Comparison of ENCODE assay signal across 28 mouse cellular contexts in genomic region chr5:119317617-119318016, GRCm38 (mm10).
DNase-seq lines count a peak whose midpoint lies in the region; ATAC-seq and TF ChIP-seq lines count a peak whose summit lies in the region.
"Had no signal": no experiment of that assay in that cellular context is flagged by ENCODE, and none has a peak within 500 bp of the region (broad histone marks: within the 10 kb centered on the region; RNA-seq: fewer than 3 reads in every experiment).

No protein-coding gene starts in this region.

- WGBS in embryonic facial prominence, embryonic 14.5 days: 58% methylated on average over 11 of the region's 11 CpGs

- H3K36me3 ChIP-seq in embryonic facial prominence, embryonic 14.5 days (ENCODE audit: control insufficient read depth, insufficient read depth, low read length): no peaks in the 10 kb centered on the region
- H3K36me3 ChIP-seq: embryonic facial prominence, embryonic 15.5 days; forebrain, embryonic 10.5 days; forebrain, embryonic 12.5 days; G1E had no signal

- no peak overlapping the region for H3K9ac ChIP-seq in embryonic facial prominence, embryonic 14.5 days (ENCODE audit: low read depth, low read length)
- H3K9ac ChIP-seq: embryonic facial prominence, embryonic 15.5 days; forebrain, embryonic 12.5 days had no signal

- H3K9me3 ChIP-seq in embryonic facial prominence, embryonic 14.5 days (ENCODE audit: control insufficient read depth, low read length): no peaks in the 10 kb centered on the region
- H3K9me3 ChIP-seq: embryonic facial prominence, embryonic 15.5 days; forebrain, embryonic 10.5 days; forebrain, embryonic 12.5 days had no signal

- DNase-seq in gastrocnemius, adult 2 months: peak; percentile 29
- DNase-seq in gastrocnemius, postnatal 25 days: no peak
- DNase-seq in kidney, postnatal 10 days: peak; percentile 19
- DNase-seq in kidney, adult 8-10 months: no peak
- DNase-seq in retina, postnatal 1 day: peak; percentile 38
- DNase-seq in retina, embryonic 14.5 days (ENCODE audit: low spot score): no peak
- DNase-seq in embryonic facial prominence, embryonic 14.5 days (ENCODE audit: low spot score): peak; percentile 71
- no peak for DNase-seq in spleen, postnatal 10 days (ENCODE audit: low spot score in 2 of 2)
- DNase-seq: adrenal gland, adult 8-10 months; adrenal gland, postnatal 14 days; adrenal gland, postnatal 36 days; B cell, adult 2 months; cerebellum, adult 11-12 months; cerebellum, adult 2 months; cerebellum, adult 9-10 months; cerebellum, postnatal 10 days; cerebellum, postnatal 25 days had no signal

- TF ChIP-seq CTCF in gastrocnemius, adult 2 months (IDR thresholded peaks at IDR 0.05): no peak

- intact Hi-C loops in gastrocnemius, adult 2 months (cut with DNase I): no loop called here

- no peak overlapping the region for H3K4me3 ChIP-seq in gastrocnemius, adult 2 months
- H3K4me3 ChIP-seq in embryonic facial prominence, embryonic 14.5 days (ENCODE audit: low read depth, low read length): no peak overlapping the region
- H3K4me3 ChIP-seq: embryonic facial prominence, embryonic 15.5 days; erythroblast, embryonic 14.5 days; forebrain, embryonic 10.5 days; forebrain, embryonic 12.5 days had no signal

- no peak for ATAC-seq in embryonic facial prominence, embryonic 14.5 days (ENCODE audit: low read depth)
- ATAC-seq: activated CD4-positive, CD25-positive, alpha-beta regulatory T cell, adult 4 months; CD4-positive, CD25-positive, alpha-beta regulatory T cell, adult 4 months; forebrain, embryonic 14.5 days; forebrain, embryonic 16.5 days; Patski had no signal

- H3K4me2 ChIP-seq in embryonic facial prominence, embryonic 14.5 days (ENCODE audit: low read depth, low read length): no peak overlapping the region
- H3K4me2 ChIP-seq: embryonic facial prominence, embryonic 15.5 days; forebrain, embryonic 12.5 days had no signal

- H3K27ac ChIP-seq in gastrocnemius, adult 2 months: no peak overlapping the region
- no peak overlapping the region; the same call in 1 of the 2 replicates for H3K27ac ChIP-seq in embryonic facial prominence, embryonic 14.5 days (replicated peaks; ENCODE audit: low read depth, low read length)
- H3K27ac ChIP-seq: embryonic facial prominence, embryonic 15.5 days; forebrain, embryonic 10.5 days; forebrain, embryonic 12.5 days had no signal

- H3K4me1 ChIP-seq in embryonic facial prominence, embryonic 14.5 days (ENCODE audit: control insufficient read depth, insufficient read depth, low read length): peaks cover 8% of the 10 kb centered on the region; the same call in 1 of the 2 replicates

- no peaks in the 10 kb centered on the region for H3K27me3 ChIP-seq in embryonic facial prominence, embryonic 14.5 days (replicated peaks; ENCODE audit: control insufficient read depth, insufficient read depth, low read length)
- H3K27me3 ChIP-seq: CH12.LX; embryonic facial prominence, embryonic 15.5 days; Patski had no signal

Comparison
In these comparisons a context has a peak if more than half of its experiments do, and no peak if none do; other contexts are left out.
1. DNase-seq: peak in gastrocnemius, adult 2 months (single experiment), kidney, postnatal 10 days (single experiment), retina, postnatal 1 day (single experiment) and embryonic facial prominence, embryonic 14.5 days (single experiment); none in gastrocnemius, postnatal 25 days (single experiment), kidney, adult 8-10 months (0 of 2), retina, embryonic 14.5 days (single experiment) and spleen, postnatal 10 days (0 of 2).